Mouse (Mus musculus) kidney, adult 2 months (tissue): Measurements from ENCODE around the gene Cd96.

Experiments used
- CTCF ChIP-seq: fragments of 200-500 bp; conservative IDR thresholded peaks from 2 replicates; pipeline ENCODE4 v1.5.1; 2011; ENCODE audit warnings: low read depth, mild to moderate bottlenecking, control low read depth, low read length, moderate library complexity, mixed read lengths; ENCODE audit not compliant: insufficient read depth, insufficient read length
- POLR2A ChIP-seq: fragments of 200-500 bp; IDR thresholded peaks from one replicate; pipeline ENCODE4 v1.6.1; 2011; ENCODE audit warnings: low read depth, low read length, control low read depth

- no peak for TF ChIP-seq CTCF
- TF ChIP-seq POLR2A = no peak
Observed at GRCm38 (mm10) chr16:46148661-46149341, 28.8 kb upstream of the Cd96 start.
